Mouse (Mus musculus): ENCODE results near the gene Gm20388. TPM values are rescaled to one million over a fixed set of nuclear protein-coding genes. Genes with fewer than 3 reads are reported as not detected.

The Gm20388 gene
- total RNA-seq, 2 experiments from 2014 or later: 18.6 TPM; not detected in 1

- DNase-seq (ENCODE audit: low spot score in 2 of 2): no peak
- intact Hi-C loops (cut with DNase I): no loop called here
These were observed 395.3 kb downstream of the Gm20388 start for GRCm38 (mm10) chr8:120305800-120306385.

DNA sequence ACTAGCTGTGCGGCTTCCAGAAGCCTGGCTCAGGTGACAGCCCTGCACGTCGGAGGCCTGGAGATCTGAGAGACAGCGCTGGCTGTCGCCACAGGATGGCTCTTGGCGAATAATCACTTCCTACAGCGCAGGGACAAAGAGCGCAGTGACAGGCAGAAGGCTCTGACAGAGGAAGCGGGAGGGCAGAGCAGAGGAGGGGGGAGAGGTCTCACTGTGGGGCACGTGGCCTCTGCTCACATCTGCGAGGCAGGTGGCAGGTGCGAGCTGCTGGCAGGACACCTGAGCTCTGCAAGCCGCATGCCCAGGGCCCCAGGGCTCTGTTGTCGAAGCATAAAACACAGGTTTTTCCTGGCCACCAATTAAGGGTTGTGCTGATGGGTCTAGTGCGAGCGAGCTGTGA lies 396.5 kb downstream of the Gm20388 start:
- no peak for DNase-seq (ENCODE audit: low spot score in 2 of 2)
- intact Hi-C loops (cut with DNase I): no loop called here

DNA sequence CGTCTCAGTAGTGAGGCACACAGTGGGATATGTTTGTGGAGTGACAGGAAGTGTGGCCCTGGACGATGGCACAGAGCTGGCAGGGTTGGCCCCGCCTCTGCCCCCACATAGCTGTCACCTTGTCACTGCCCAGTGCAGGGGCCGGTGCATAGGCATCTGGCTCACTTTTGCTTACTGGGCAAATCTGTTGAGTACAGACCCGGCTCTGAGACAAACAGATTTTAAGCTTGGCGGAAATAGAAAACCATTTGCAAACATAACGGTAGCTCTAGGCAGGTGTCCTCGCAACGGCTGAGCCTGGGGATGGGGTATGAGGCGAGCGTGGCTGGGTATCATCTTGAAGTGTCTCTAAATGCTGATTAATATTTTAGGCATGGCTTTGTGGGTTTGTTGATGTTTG lies 396.9 kb downstream of the Gm20388 start:
- intact Hi-C loops (cut with DNase I): no loop called here
- no peak for DNase-seq (ENCODE audit: low spot score in 2 of 2)

GRCm38 (mm10) chr8:120308131-120308530 lies 397.5 kb downstream of the Gm20388 start:
- intact Hi-C loops (cut with DNase I): no loop called here
- no peak for DNase-seq (ENCODE audit: low spot score in 2 of 2)

- no peak for DNase-seq (ENCODE audit: low spot score in 2 of 2)
- intact Hi-C loops (cut with DNase I): no loop called here
These were observed 397.9 kb downstream of the Gm20388 start for GRCm38 (mm10) chr8:120308553-120308952.

DNA sequence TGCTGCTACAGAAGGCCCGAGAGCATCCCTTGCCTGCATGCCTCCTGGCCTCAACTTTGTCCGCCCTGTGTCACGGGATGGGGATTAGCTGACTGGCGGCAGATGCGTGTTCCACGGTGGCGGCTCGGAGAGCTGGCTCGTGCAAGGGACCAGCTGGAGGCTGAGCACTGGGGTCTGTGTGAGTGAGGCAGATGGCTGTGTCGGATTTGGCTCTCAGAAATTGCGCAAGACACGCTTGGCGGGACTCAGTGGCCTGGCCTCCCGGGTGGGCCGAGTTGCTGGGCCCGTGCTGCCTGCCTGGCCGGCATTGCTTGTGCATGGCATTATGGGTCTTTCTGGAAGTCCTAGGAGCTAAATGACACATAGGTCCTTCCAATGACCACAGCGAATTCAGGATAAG lies 398.7 kb downstream of the Gm20388 start:
- peak in 1 of 2 experiments; percentile 60 for DNase-seq (ENCODE audit: low spot score in 2 of 2)
- intact Hi-C loops (cut with DNase I): no loop called here

GRCm38 (mm10) chr8:120310063-120310462 lies 399.4 kb downstream of the Gm20388 start:
- intact Hi-C loops (cut with DNase I): no loop called here
- no peak for DNase-seq (ENCODE audit: low spot score in 2 of 2)

GRCm38 (mm10) chr8:120312452-120312851 lies 401.8 kb downstream of the Gm20388 start:
- intact Hi-C loops (cut with DNase I): no loop called here
- DNase-seq (ENCODE audit: low spot score in 2 of 2): no peak

DNA sequence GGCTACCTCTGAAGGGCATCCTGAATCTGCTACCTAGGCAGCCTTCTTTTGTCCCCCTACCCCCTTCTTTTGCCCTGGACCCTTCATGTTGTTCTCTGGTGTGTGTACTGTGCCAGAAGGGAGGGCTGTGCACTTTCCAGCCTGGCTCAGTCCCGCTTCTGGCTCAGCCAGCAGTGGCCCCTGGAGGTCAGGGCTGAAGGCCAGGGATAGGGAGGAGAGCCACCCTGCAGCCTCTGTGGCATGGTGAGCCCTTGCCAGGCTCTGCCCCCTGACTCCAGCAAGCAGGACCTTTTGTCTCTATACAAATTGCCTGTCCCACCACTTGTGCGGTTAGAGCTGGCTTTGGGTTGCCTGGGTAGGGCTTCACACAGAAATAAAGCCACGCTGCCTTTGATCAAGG lies 403.0 kb downstream of the Gm20388 start:
- DNase-seq (ENCODE audit: low spot score in 2 of 2): no peak
- intact Hi-C loops (cut with DNase I): no loop called here

DNA sequence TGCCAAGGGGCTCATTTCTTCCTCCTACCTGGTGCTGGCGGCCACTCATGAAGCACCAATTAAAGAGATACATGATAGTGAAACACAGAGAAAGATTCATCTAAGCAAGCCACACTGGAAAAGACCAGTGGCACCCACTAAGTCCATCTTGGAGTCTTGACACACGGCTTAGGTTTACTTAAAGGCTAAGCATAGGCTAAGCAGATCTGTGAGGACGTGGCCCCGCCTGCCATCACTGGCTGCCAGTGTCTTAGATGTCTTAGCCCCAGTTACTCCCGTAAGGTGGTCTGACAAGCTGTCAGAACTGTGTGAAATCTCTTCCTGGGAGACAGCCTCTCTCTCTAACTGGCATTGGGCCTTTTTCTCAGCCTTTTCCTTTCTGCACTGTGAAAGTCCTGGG lies 404.3 kb downstream of the Gm20388 start:
- intact Hi-C loops (cut with DNase I): no loop called here
- no peak for DNase-seq (ENCODE audit: low spot score in 2 of 2)

GRCm38 (mm10) chr8:120315644-120316043 lies 405.0 kb downstream of the Gm20388 start:
- no peak for DNase-seq (ENCODE audit: low spot score in 2 of 2)
- intact Hi-C loops (cut with DNase I): no loop called here

DNA sequence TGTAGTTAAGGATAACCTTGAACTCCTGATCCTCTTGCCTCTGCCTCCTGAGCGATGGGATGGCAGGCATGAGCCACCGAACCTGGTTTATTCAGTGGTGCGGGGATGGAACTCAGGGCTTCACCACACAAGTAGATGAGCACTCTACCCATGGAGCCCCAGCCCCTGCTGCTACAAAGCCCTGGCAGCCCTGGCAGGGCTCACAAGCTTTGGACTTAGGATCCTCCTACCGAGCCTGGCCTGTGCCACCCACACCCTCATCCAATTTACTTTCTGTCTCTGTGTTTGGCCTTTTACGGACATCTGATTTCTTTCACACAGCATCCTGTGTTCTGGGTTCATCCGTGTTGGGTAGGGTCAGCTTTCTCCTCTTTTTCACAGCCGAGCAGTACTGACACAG lies 406.1 kb downstream of the Gm20388 start:
- intact Hi-C loops (cut with DNase I): no loop called here
- DNase-seq (ENCODE audit: low spot score in 2 of 2): no peak

GRCm38 (mm10) chr8:120317118-120317824 lies 406.6 kb downstream of the Gm20388 start:
- intact Hi-C loops (cut with DNase I): no loop called here
- DNase-seq (ENCODE audit: low spot score in 2 of 2): peak in 1 of 2 experiments; percentile 67

DNA sequence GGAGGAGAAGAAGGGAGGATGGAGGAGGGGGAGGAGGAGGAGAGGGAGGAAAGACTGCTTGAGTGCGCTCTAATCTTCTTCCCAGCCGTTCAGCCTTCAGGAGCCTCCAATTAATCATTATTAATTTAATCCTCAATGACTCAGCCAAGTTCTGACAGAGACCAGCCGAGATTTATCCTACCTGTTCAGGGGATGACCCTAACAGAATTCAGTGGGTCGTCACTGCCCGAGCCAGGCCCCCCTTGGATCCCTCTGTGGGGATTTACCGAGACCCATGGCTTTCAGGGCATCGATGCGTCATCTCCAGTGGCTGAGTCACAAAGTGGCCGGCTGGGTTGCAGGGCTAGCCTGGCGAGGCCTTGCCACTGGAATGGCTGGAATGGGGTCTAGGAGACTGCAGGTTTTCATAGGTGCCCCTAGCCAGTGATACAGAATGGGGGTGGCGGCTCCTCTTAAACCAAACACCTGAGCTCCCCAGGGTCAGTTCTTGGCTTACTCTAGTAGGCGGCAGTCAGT lies 407.9 kb downstream of the Gm20388 start:
- no peak for DNase-seq (ENCODE audit: low spot score in 2 of 2)
- intact Hi-C loops (cut with DNase I): loop anchor here (2.0 kb wide), 2 partner anchors 32 to 140 kb away; no protein-coding TSS in a partner anchor

- DNase-seq (ENCODE audit: low spot score in 2 of 2): peak; percentile 62 to 73
- intact Hi-C loops (cut with DNase I): loop anchor here (2.0 kb wide), 2 partner anchors 33 to 141 kb away; no protein-coding TSS in a partner anchor
These were observed 408.8 kb downstream of the Gm20388 start for GRCm38 (mm10) chr8:120319449-120319848.

DNA sequence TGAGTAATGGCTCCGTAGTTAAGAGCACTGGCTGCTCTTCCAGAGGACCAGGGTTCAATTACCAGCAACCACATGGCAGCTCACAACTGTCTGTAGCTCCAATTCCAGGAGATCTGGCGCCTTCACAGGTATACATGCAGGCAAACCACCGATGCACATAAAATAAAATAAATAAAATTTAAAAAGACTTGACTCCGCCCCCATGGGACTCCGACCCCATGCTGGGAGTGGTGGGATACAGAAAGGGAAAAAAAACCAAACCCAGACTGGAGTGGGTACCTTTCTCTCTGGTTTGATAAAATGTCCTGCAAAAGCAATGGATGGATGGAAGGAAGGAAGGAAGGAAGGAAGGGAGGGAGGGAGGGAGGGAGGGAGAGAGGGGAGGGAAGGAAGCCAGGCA lies 409.5 kb downstream of the Gm20388 start:
- DNase-seq (ENCODE audit: low spot score in 2 of 2): no peak
- intact Hi-C loops (cut with DNase I): no loop called here

DNA sequence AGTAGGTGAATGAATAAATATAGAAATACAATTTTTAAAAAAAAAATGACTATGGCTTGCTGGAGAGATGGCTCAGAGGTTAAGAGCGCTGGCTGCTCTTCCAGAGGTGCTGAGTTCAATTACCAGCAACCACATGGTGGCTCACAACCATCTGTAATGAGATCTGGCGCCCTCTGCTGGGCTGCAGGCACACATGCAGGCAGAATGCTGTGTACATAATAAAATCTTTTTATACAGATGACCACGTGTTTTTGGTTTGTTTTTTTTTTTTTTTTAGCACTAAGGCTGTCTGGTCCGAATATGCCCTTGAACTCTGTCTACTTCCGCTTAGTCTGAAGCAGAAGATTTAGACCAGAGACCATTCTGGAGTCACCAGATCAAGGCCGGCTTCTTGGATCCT lies 411.1 kb downstream of the Gm20388 start:
- no peak for DNase-seq (ENCODE audit: low spot score in 2 of 2)
- intact Hi-C loops (cut with DNase I): no loop called here

DNA sequence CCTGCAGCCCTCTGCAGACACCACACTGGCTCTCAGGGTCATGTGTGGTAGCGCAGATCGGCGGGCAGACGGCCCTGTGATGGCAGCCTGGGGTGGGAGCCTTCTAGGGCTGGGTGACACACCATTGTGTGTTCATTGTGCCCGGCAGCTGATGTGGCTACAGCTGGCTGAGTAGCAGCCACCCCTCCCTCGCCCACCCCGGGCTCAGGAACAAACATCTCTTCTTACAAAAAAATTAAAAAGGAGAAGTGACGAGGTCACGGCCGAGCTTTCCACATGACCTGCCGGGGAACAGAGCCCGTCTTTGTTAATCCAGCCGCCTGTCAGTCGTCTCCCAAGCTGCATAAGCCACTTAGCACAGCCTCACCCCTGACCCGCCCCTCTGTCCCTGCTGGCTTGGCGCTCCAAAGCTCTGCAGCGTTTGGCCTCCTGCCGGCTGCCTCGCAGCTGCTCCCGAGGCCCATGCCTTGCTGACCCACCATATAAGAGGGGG lies 412.4 kb downstream of the Gm20388 start:
- intact Hi-C loops (cut with DNase I): no loop called here
- peak in 1 of 2 experiments; percentile 75 for DNase-seq (ENCODE audit: low spot score in 2 of 2)

- DNase-seq (ENCODE audit: low spot score in 2 of 2): no peak
- intact Hi-C loops (cut with DNase I): no loop called here
These were observed 413.9 kb downstream of the Gm20388 start for GRCm38 (mm10) chr8:120324555-120324954.

- DNase-seq (ENCODE audit: low spot score in 2 of 2): no peak
- intact Hi-C loops (cut with DNase I): no loop called here
These were observed 414.6 kb downstream of the Gm20388 start for GRCm38 (mm10) chr8:120325172-120325767.

DNA sequence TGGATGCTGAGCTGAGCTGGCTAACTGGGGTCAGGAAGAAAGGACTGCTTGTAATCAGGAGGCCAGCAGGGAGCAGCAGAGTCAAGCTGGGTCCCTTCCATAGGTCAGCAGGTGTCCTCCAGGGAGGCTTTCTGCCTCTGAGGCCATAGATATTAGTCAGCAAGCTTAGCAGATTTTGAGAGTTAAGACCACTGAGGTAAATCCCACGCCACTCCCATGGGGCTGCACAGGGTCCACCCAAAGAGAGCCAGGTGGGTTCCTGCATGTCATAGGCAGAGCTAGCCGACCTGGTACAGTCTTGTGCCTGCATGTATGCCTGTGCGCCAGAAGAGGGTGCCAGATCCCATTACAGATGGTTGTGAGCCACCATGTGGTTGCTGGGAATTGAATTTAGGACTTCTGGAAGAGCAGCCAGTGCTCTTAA lies 416.5 kb downstream of the Gm20388 start:
- intact Hi-C loops (cut with DNase I): no loop called here
- DNase-seq (ENCODE audit: low spot score in 2 of 2): no peak
